Mouse (Mus musculus) C2C12 (cell line): ENCODE results near the gene Cxcl5. TPM values are rescaled to one million over a fixed set of nuclear protein-coding genes. Genes with fewer than 3 reads are reported as not detected.
"Not testable (repeated sequence)": the region's sequence is repeated elsewhere in the genome, so short reads cannot be mapped to it uniquely, and the experiment has no call there.

Experiments used
- H3K27me3 ChIP-seq: one replicate; pipeline ENCODE4 v1.6.1; 2011; ENCODE audit not compliant: control insufficient read depth, insufficient read depth, insufficient read length
- H3K36me3 ChIP-seq: one replicate; pipeline ENCODE4 v1.6.1; 2011; ENCODE audit not compliant: control insufficient read depth, insufficient read depth
- H3K4me3 ChIP-seq: one replicate; pipeline ENCODE4 v1.5.1; 2011; ENCODE audit warnings: mild to moderate bottlenecking, control low read depth; ENCODE audit not compliant: poor library complexity, insufficient read depth, severe bottlenecking
- H3K79me2 ChIP-seq: one replicate; pipeline ENCODE4 v1.6.1; 2011; ENCODE audit not compliant: control insufficient read depth, insufficient read depth
- H3K79me3 ChIP-seq: one replicate; pipeline ENCODE4 v1.6.1; 2011; ENCODE audit warnings: low read depth, control low read depth
- H3ac ChIP-seq: one replicate; pipeline ENCODE3; 2011; ENCODE audit warnings: low read depth; ENCODE audit not compliant: control insufficient read depth, insufficient read length
- CEBPB ChIP-seq: IDR thresholded peaks from one replicate; pipeline ENCODE4 v1.6.1; 2011; ENCODE audit warnings: low read depth, mild to moderate bottlenecking, control low read depth, moderate library complexity
- CTCF ChIP-seq: IDR thresholded peaks from one replicate; pipeline ENCODE4 v1.5.1; 2011; ENCODE audit not compliant: control insufficient read depth, insufficient read depth, insufficient read length
- FOSL1 ChIP-seq: IDR thresholded peaks from one replicate; pipeline ENCODE4 v1.8.0; 2011; ENCODE audit warnings: mild to moderate bottlenecking, low read length; ENCODE audit not compliant: poor library complexity, insufficient read depth, severe bottlenecking
- MAX ChIP-seq: IDR thresholded peaks from one replicate; pipeline ENCODE4 v1.6.1; 2011; ENCODE audit warnings: mild to moderate bottlenecking, control low read depth
- MYOD1 ChIP-seq: IDR thresholded peaks from one replicate; pipeline ENCODE4 v1.6.1; 2011; ENCODE audit warnings: low read depth; ENCODE audit not compliant: control insufficient read depth, insufficient read length
- MYOG ChIP-seq: IDR thresholded peaks from one replicate; pipeline ENCODE4 v1.6.1; 2011; ENCODE audit not compliant: control insufficient read depth, insufficient read length; ENCODE audit errors: extremely low read depth
- USF1 ChIP-seq: IDR thresholded peaks from one replicate; pipeline ENCODE4 v1.6.1; 2011; ENCODE audit warnings: low read depth, mild to moderate bottlenecking, control low read depth, moderate library complexity
- polyA plus RNA-seq: library from polyadenylated mRNA; unstranded; fragments of >200 nt; fragmentation: generic; extraction: Trizol; gene quantifications from one replicate; pipeline ENCODE4 v1.2.1, GENCODE M21; 2012; ENCODE audit warnings: missing spikeins

Gene Cxcl5
- polyA plus RNA-seq, 1 experiment, result 0.14 TPM

DNA sequence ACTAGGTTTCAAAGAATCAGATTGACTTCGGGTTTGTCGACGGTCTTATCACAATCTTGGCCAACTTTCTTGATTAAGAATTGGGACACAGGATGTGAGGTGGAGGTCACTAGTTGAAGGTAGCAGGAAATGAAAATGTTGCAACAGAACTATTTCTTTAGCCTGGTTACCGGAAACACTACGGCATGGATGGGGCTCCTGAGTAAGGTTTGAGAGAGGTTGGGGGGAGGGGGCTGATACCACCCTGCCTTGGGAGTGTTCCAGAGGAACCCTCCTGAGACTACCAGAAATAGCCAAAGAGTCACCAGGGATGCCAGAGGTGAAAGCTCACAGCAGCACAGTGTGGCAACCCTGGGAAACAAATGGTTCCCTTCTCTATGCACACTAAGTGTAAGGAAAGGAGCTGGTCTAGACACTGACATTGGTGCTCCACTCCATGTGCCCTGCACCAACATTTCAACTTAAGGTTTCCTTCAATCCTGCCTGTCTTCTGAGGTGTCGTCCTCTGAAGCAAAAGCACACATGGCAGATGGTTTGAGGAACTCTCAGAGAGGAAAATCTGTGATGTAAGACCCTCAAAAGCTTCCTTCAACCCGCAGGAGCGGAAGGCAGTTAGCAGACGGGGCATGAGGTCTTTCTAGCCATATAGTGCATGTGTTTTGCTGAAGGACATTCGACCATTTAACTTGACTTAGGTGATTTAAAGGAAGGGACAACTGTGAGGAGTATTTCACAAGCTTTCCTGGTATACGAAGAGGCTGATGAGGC, 30.3 kb downstream of the Cxcl5 start:
- H3ac ChIP-seq, result no peak overlapping the region
- H3K36me3 ChIP-seq, result no peaks in the 10 kb centered on the region
- no peaks in the 10 kb centered on the region for H3K79me2 ChIP-seq
- H3K79me3 ChIP-seq, result no peaks in the 10 kb centered on the region
- no peak for TF ChIP-seq USF1
- TF ChIP-seq MYOD1, result no peak
- no peak for TF ChIP-seq CTCF
- TF ChIP-seq CEBPB, result no peak
- no peak for TF ChIP-seq MYOG
- TF ChIP-seq MAX, result no peak
- TF ChIP-seq FOSL1, result no peak
- H3K27me3 ChIP-seq, result no peaks in the 10 kb centered on the region
- no peak overlapping the region for H3K4me3 ChIP-seq

DNA sequence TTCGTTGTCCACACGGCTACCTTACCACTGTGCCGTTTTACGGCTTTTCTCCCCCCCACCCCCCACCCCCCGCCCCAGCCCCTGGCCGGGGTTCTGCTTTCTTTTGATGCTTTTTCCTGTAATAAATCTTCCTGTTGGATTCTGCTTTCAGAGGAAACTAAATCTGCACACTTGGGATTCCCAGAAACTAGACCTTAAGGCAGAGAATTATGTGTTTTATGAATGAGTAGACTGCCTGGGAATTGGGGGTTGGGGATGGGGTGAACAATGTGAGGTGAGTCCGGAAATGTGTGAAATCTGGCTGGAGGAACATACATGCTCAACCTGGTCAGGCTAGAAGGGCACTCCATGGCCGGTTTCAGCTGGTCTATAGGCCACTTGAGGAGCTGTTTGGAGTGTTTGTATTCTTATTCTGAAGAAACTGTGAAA, 30.9 kb downstream of the Cxcl5 start:
- Histone ChIP-seq H3K79me2 (no peaks in the 10 kb centered on the region), H3K27me3 (no peaks in the 10 kb centered on the region), H3K4me3 (no peak overlapping the region), H3K79me3 (no peaks in the 10 kb centered on the region), H3K36me3 (no peaks in the 10 kb centered on the region), H3ac (no peak overlapping the region)
- TF ChIP-seq FOSL1 (no peak), MAX (no peak), USF1 (no peak), CTCF (no peak), CEBPB (no peak), MYOD1 (no peak), MYOG (no peak)

DNA sequence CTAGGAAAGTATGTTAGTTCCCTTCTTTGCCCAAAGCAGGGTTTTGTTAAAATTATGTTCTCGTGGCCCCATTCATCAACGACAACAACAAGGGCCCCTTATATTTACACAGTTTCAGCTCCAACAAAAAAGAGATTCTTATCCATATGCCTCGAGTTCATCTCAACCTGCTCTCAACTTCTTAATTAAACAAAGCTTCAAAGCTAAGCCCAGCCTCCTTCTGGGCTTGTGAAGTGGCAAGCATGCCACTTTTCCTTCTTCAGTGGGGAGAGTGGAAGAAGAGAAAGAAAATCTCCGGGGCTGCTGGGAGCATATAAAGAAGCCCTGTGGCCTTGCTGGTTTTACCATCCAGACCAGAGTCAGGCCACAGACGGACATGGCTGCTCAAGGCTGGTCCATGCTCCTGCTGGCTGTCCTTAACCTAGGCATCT, 35.0 kb downstream of the Cxcl5 start, which contains the start of gene Cxcl15:
Gene Cxcl15 (plus strand): TSS at position 340 of the 431 bp plus-strand sequence.
- no peaks in the 10 kb centered on the region for H3K36me3 ChIP-seq
- TF ChIP-seq CTCF, result no peak
- no peak for TF ChIP-seq USF1
- TF ChIP-seq MYOG, result no peak
- TF ChIP-seq MAX, result no peak
- TF ChIP-seq FOSL1, result no peak
- TF ChIP-seq MYOD1, result no peak
- TF ChIP-seq CEBPB, result no peak
- no peaks in the 10 kb centered on the region for H3K79me3 ChIP-seq
- no peaks in the 10 kb centered on the region for H3K79me2 ChIP-seq
- no peak within 1 kb of the TSS for H3K4me3 ChIP-seq
- no peak within 1 kb of the TSS for H3ac ChIP-seq
- H3K27me3 ChIP-seq, result no peaks in the 10 kb centered on the region

DNA sequence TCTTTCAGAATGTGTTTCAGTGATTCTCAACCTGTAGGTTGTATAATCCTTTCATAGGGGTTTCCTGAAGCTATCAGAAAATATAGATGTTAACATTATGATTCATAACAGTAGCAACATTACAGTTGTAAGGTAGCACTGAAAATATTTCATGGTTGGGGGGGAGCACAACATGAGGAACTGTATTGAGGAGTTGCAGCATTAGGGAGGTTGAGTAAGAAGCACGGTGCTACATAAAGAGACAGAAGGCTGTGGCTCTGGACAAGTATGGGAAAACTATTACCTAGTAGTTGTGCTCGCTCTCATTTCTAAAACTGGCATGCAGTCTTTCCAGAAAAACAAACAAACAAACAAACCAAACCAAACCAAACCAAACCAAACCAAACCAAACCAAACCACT, 36.2 kb downstream of the Cxcl5 start:
- H3K79me2 ChIP-seq, H3K79me3 ChIP-seq, H3K4me3 ChIP-seq, H3K36me3 ChIP-seq, H3ac ChIP-seq, H3K27me3 ChIP-seq: not testable (repeated sequence)

DNA sequence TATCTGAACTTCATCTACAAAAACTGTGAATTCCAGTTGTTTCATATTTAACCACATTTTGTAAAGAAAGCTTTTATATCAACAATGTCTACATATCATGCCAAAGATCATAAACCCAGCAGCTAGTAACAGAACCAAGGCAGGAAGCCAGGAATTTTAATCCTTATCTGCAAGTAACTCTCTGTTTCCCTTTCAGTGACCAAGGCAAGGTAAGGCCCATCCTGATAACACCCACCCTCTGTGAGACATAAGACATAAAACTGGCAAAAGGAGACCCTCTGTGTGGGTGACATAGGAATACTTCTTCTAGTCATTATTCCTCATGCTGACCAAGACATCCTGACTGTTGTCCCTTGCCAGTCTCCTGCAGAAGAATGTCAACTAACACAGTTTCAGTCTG, 45.4 kb downstream of the Cxcl5 start:
- H3K27me3 ChIP-seq, result no peaks in the 10 kb centered on the region
- H3K79me3 ChIP-seq, result no peaks in the 10 kb centered on the region
- no peaks in the 10 kb centered on the region for H3K79me2 ChIP-seq
- no peak overlapping the region for H3ac ChIP-seq
- TF ChIP-seq CEBPB, result no peak
- no peak for TF ChIP-seq MAX
- no peak for TF ChIP-seq MYOG
- TF ChIP-seq USF1, result no peak
- no peak for TF ChIP-seq CTCF
- TF ChIP-seq FOSL1, result no peak
- TF ChIP-seq MYOD1, result no peak
- H3K36me3 ChIP-seq, result no peaks in the 10 kb centered on the region
- H3K4me3 ChIP-seq, result no peak overlapping the region

DNA sequence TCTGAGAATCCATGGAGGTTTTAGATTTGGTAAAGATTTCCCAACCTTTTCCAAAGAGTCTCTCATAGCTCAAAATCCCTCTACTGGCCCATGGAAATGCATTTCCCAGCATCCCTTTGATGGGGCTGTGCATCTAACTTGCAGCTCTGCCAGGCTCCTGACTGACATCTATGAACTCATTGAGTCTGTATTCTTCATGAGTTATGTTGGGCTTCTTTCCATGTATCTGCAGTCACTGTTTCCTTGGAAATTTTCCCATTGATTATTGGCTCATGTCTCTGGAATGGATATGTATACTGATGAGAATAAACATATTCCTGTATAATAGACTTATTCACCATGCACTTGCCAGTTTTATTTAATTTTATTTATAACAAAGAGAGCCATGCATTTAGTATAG, 46.9 kb downstream of the Cxcl5 start:
- no peaks in the 10 kb centered on the region for H3K27me3 ChIP-seq
- H3K4me3 ChIP-seq, result no peak overlapping the region
- H3K36me3 ChIP-seq, result no peaks in the 10 kb centered on the region
- H3ac ChIP-seq, result no peak overlapping the region
- H3K79me2 ChIP-seq, result no peaks in the 10 kb centered on the region
- TF ChIP-seq MYOD1 (no peak), CEBPB (no peak), MAX (no peak), CTCF (no peak), FOSL1 (no peak), USF1 (no peak), MYOG (no peak)
- H3K79me3 ChIP-seq, result no peaks in the 10 kb centered on the region
